Mouse (Mus musculus) heart, adult 2 months (tissue): ENCODE results near the gene Slc24a3.

ENCODE experiments used
- CTCF ChIP-seq: fragments of 200-600 bp; IDR thresholded peaks from 2 replicates; pipeline ENCODE4 v1.8.1; 2022; ENCODE audit warnings: antibody characterized with exemption, mild to moderate bottlenecking, moderate library complexity
- POLR2A ChIP-seq: fragments of 200-500 bp; IDR thresholded peaks from 2 replicates; pipeline ENCODE4 v1.6.1; 2011; ENCODE audit warnings: mild to moderate bottlenecking, low read depth, low read length, control low read depth; ENCODE audit not compliant: insufficient read depth

- peak; percentile 65 for TF ChIP-seq CTCF
- TF ChIP-seq POLR2A: no peak
Measured at GRCm38 (mm10) chr2:145291473-145291872, 123.9 kb downstream of the Slc24a3 start.
